Mouse (Mus musculus) bone marrow, adult 2 months (tissue): ENCODE results near the gene Gm17581.

Experiments used
- CTCF ChIP-seq: fragments of 200-500 bp; IDR thresholded peaks from 2 replicates; pipeline ENCODE4 v1.5.1; 2011; ENCODE audit warnings: low read length, control low read depth; ENCODE audit not compliant: control insufficient read depth, insufficient read depth
- POLR2A ChIP-seq: fragments of 200-500 bp; IDR thresholded peaks from 2 replicates; pipeline ENCODE4 v1.6.1; 2011; ENCODE audit warnings: low read depth, mild to moderate bottlenecking, control low read depth, low read length, borderline replicate concordance; ENCODE audit not compliant: control insufficient read depth

GRCm38 (mm10) chr2:155742931-155743337 lies 7.3 kb upstream of the Gm17581 start:
- no peak for TF ChIP-seq CTCF
- TF ChIP-seq POLR2A, result no peak
